Mouse (Mus musculus) T-helper 1 cell (primary cell): ENCODE measurements around the gene Gm17387.

ENCODE experiments used
- in situ Hi-C: fragments of 300-600 bp; cut with MboI, MseI; formaldehyde crosslinking; loops from one replicate; pipeline ENCODE4 v1.15.1; 2025; ENCODE audit warnings: high pct_unique_total_duplicates

Gene Gm17387

DNA sequence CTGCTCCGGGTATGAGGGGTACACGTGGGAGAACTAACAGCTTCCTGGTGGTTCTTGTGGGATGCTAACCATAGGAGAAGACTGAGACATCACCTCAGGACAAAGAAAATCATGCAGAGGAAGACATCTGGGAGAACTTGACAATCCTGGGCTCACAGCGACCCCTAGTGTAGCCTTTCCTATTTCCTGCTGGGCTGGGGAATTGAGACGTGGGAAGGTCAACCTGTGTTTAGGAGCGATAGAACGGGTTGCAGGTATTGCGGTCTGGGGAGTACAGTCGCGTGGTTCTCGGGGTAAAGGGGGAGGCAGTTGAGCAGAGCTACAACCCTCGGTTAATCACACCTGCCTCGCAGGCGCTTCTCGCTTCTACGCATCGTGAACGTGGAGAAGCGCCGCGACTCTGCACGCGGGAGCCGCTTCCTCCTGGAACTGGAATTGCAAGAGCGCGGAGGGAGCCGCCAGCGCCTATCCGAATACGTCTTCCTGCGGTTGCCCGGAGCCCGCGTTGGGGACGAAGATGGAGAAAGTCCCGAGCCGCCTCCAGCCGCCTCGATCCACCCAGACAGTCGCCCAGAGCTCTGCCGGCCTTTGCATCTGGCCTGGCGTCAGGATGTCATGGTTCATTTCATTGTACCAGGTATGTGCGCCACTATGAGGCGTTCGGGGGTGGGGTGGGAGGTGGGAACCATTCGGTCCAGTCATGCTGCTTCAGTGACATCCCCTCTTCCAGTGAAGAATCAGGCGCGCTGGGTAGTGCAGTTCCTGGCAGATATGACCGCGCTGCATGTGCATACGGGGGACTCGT, 41.3 kb downstream of the Gm17387 start:
- in situ Hi-C loops = no loop called here

DNA sequence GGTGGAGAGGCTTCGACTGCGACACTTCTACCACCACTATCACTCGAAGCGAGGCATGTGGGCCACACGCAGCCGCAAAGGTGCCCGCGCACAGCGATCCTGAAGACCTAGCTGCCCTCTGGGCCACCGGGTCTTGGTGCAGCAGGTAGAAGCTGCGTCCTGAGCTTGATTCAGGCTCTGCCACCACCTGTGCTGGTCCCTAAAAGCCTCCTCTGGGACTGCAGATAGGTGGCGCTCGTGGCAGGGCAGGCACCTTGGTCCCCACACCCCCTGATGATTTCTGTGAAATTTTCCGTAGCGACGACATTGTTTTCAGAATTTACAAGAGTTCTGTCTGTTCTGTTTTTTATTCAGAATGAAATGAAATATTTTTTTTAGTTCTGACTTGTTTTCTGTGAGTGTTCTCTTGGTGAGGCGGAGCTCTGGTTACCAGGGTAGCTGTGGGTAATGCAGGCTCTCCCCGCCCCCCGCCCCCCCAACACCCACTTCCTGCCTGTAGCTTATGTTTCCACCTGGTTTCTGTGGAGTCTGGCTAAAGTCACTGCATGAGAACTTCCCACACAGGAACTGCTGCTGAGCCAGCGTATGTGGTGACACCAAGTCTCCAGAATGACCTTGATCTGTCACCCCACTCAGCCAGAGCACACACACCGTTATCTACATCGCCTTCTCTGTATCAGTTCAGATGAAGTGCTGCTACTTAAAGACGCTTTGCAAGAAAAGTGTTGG, 43.2 kb downstream of the Gm17387 start:
- in situ Hi-C loops = no loop called here

DNA sequence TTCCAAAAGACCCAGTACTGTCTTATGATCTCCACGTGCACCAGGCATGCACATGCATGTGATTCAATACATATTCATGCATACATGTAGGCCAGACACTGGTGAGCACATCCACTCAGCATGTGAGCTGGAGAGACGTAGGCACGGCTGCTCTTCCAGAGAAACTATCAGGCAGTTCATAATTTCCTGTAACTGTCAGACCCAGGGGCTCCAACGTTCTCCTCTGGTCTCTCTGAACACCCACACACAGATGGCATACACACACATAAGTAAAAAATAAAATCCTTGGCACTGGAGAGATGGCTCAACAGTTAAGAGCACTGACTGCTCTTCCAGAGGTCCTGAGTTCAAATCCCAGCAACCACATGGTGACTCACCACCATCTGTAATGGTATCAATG, 44.9 kb downstream of the Gm17387 start:
- in situ Hi-C loops = no loop called here

DNA sequence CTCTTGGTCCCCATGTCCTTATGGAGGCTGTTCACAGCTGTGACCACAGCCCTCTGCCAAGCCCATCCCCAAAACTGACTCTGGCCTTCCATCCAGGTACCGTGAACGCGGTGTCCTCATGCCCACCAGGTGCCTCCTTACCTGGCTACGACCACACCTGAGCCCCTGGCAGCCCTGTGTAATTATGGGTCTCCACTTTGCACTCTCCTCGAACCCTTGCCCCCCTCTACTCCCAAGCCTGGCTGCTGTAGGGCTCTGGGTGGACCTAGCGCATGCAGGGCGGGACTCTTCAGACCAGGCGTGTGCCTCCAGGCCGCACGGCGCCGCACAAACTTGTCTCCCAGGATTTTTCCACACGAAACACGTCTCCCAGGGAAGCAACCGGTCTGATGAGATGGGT, 48.9 kb downstream of the Gm17387 start, which contains the start of gene Pkp3:
TSS of gene Pkp3 (plus strand) at position 378 of the 400 bp plus-strand sequence.
- in situ Hi-C loops = no loop called here

DNA sequence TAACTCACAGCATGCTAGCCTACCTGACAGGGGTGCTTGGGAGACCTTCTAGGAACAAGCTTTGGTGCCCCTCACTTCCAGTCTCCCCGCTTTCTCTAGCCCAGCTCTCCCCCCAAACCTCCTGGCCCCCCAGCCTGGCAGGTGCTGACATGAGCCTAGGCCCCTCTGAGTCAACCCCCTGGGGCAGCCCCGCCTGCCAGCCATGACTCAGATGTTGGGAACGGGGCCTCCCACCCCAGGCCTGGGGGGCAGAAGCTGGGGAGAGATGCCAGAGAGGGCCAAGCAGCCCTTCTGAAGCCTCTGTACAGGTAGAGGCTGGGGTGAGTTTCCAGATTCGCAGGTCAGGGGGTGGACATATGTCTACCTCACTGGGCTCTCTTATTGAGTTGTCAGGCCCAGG, 49.9 kb downstream of the Gm17387 start:
- in situ Hi-C loops = no loop called here
